Mouse (Mus musculus): ENCODE measurements around the gene Edem3. TPM values are rescaled to one million over a fixed set of nuclear protein-coding genes. Genes with fewer than 3 reads are reported as not detected.

The Edem3 gene
- polyA plus RNA-seq, 1 experiment: not detected

DNA sequence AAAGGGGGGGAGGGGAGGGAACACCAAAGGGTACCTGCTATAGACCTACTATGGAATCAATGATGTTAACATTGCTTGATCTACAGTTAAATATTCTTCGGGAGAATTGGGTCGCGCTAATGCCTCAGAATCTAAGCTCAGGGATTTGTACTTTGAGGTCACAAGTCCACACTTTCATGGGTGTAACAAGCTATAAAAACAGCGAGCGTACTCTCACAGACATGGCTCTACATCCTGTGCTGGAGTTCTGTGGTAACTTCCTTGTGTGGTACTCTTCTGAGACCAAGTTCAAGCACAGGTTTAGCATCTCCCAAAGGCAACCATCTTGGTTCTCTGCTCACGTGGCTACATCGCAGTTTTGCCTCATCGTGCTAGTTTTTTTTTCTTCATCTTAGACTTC is 106.9 kb downstream of the Edem3 start:
- no peak for TF ChIP-seq POLR2A (IDR thresholded peaks at IDR 0.05; ENCODE audit: insufficient read depth, low read depth, low read length)
- TF ChIP-seq CTCF (IDR thresholded peaks at IDR 0.05; ENCODE audit: insufficient read depth, low read depth, low read length): no peak
- no peaks in the 10 kb centered on the region for H3K4me1 ChIP-seq (ENCODE audit: control insufficient read depth, insufficient read depth, low read length)
- H3K27ac ChIP-seq (ENCODE audit: insufficient read depth, low read depth, low read length): no peak overlapping the region
- 93% methylated on average over 8 of the region's 8 CpGs for WGBS
- no peak overlapping the region for H3K4me3 ChIP-seq (ENCODE audit: insufficient read depth, low read depth, low read length)

DNA sequence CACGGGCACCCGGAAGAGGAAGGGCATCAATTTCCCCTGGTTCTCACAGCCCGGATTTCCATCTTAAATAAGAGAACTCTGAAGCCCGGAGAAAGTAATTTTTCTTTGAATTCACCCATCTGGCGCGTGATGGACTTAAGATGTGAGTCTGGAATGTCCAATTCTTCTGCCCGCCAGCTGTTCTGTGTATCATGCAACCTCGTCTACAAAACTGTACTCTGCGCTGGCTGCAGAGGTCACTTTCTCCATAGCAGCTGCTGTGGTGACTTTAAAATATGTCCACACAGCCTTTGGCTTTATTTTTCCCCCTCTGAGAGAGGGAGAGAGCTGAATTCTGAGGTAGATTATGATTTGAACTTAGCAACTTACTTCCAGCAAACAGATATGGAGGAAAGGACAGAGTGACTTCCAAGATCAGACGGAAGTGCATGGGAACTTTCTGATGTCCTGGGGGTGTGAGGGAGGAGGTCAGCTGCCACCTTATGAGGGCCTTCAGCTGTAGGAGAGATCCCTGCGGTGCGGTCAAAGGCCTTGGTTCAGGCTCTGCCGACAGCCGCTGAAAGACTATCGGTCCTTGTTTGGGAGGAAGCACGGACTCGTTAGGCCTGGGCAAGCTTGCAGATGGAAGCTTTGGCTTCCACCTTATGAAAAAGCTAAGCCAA is 108.1 kb downstream of the Edem3 start:
- WGBS: 83% methylated on average over 17 of the region's 17 CpGs
- TF ChIP-seq POLR2A (IDR thresholded peaks at IDR 0.05; ENCODE audit: insufficient read depth, low read depth, low read length): no peak
- no peak for TF ChIP-seq CTCF (IDR thresholded peaks at IDR 0.05; ENCODE audit: insufficient read depth, low read depth, low read length)
- Histone ChIP-seq H3K27ac (ENCODE audit: insufficient read depth, low read depth, low read length) (no peak overlapping the region), H3K4me1 (ENCODE audit: control insufficient read depth, insufficient read depth, low read length) (no peaks in the 10 kb centered on the region), H3K4me3 (ENCODE audit: insufficient read depth, low read depth, low read length) (no peak overlapping the region)

DNA sequence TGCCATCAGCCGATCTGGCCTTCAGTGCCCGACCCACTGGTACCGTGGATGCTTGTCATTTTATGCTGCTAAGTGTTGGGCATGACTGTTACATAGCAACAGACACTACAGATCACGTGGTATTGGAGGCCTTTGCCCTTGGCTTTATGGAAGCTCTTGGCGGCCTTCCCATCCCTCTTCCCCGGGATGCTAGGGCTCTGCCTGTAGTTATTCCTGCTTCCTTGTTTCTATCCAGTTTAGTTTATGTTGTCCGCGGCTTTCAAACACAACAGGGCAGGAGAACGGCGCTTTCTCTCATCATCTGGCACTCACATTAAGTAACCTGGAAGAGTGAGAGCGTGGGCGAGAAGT is 108.6 kb downstream of the Edem3 start:
- H3K4me3 ChIP-seq (ENCODE audit: insufficient read depth, low read depth, low read length): no peak overlapping the region
- H3K27ac ChIP-seq (ENCODE audit: insufficient read depth, low read depth, low read length): no peak overlapping the region
- TF ChIP-seq CTCF (IDR thresholded peaks at IDR 0.05; ENCODE audit: insufficient read depth, low read depth, low read length) (no peak), POLR2A (IDR thresholded peaks at IDR 0.05; ENCODE audit: insufficient read depth, low read depth, low read length) (no peak)
- H3K4me1 ChIP-seq (ENCODE audit: control insufficient read depth, insufficient read depth, low read length): no peaks in the 10 kb centered on the region
- 80% methylated on average over 12 of the region's 12 CpGs for WGBS

DNA sequence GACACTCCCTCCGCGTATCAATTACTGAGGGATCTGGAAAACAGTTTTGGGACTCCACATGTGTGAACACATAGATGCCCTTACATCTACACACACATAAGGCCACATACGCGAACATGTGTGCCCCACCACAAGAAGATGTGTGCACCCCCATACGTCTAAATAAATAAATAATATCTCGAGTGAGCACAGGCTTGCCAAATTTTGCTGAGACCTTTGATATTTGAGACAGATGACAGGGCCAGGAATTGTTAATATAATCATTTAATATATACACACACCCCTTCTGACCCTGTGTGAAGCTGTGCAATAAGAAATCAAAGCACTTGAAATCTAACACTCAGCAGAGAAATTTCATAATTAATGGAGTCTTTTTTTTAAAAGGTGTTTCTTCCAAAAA is 109.2 kb downstream of the Edem3 start:
- H3K4me3 ChIP-seq (ENCODE audit: insufficient read depth, low read depth, low read length): no peak overlapping the region
- no peak overlapping the region for H3K27ac ChIP-seq (ENCODE audit: insufficient read depth, low read depth, low read length)
- no peak for TF ChIP-seq POLR2A (IDR thresholded peaks at IDR 0.05; ENCODE audit: insufficient read depth, low read depth, low read length)
- TF ChIP-seq CTCF (IDR thresholded peaks at IDR 0.05; ENCODE audit: insufficient read depth, low read depth, low read length): no peak
- WGBS: 95% methylated on average over 6 of the region's 6 CpGs
- H3K4me1 ChIP-seq (ENCODE audit: control insufficient read depth, insufficient read depth, low read length): no peaks in the 10 kb centered on the region

Other genes with a start within 250 kb of the Edem3 start
- gene Fam129a, start 184.2 kb upstream of the Edem3 start, polyA plus RNA-seq (2012; ENCODE audit: insufficient read depth, insufficient read length, low replicate concordance, missing spikeins): not detected in 2 replicates

Measured in olfactory bulb, adult 2 months (tissue).